Mouse (Mus musculus): ENCODE results near the gene Lhx4. TPM values are rescaled to one million over a fixed set of nuclear protein-coding genes. Genes with fewer than 3 reads are reported as not detected.

Lhx4 gene
- not detected for polyA plus RNA-seq (2014; fragmentation: Illumina TruSeq; extraction: RNeasy Lipid Tissue Mini Kit (QIAGEN cat#74804); ENCODE audit: insufficient read depth, low read depth, low replicate concordance)

GRCm38 (mm10) chr1:155751484-155752255 is at the start of gene Lhx4:
TSS of gene Lhx4 (minus strand) at chr1:155751684.

Other genes starting within 250 kb of the Lhx4 start
- gene Acbd6, start 193.6 kb downstream of the Lhx4 start, polyA plus RNA-seq (2014; fragmentation: Illumina TruSeq; extraction: RNeasy Lipid Tissue Mini Kit (QIAGEN cat#74804); ENCODE audit: insufficient read depth, low read depth, low replicate concordance), result 33.2 TPM
- 81.2 TPM for gene Qsox1, start 61.2 kb upstream of the Lhx4 start, polyA plus RNA-seq (2014; fragmentation: Illumina TruSeq; extraction: RNeasy Lipid Tissue Mini Kit (QIAGEN cat#74804); ENCODE audit: insufficient read depth, low read depth, low replicate concordance)
- 3.7 TPM for gene Cep350, start 221.6 kb upstream of the Lhx4 start, polyA plus RNA-seq (2014; fragmentation: Illumina TruSeq; extraction: RNeasy Lipid Tissue Mini Kit (QIAGEN cat#74804); ENCODE audit: insufficient read depth, low read depth, low replicate concordance)

Measured in lung, adult 10 weeks (tissue).